Mouse (Mus musculus): ENCODE results near the gene Ppa1.

DNA sequence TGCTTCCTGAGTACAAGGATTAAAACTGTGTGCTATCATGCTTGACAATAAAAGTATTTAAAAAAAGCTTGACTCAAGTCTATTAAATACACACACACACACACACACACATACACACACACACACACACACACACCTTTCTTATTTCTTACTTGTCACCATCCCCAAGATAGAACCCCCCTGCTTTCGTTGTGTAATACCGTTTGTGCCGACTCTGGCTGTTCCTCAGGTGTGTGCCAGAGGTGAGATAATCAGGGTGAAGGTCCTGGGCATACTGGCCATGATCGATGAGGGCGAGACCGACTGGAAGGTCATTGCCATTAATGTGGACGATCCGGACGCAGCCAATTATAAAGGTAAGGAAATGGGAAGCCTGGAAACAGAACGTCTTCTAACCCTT is 16.8 kb downstream of the Ppa1 start:
- TF ChIP-seq EP300 (optimal IDR thresholded peaks at IDR 0.05) (no peak), CTCF (IDR thresholded peaks at IDR 0.05; ENCODE audit: low read depth) (no peak)

All from stomach, postnatal 0 days (tissue).